Mouse (Mus musculus): ENCODE measurements around the gene 6820408C15Rik.
A peak's percentile ranks its signal among the peaks of the same experiment; 100 is the strongest.

Gene 6820408C15Rik

GRCm38 (mm10) chr2:152415287-152415686 lies at the start of gene 6820408C15Rik:
Gene 6820408C15Rik (plus strand): TSS chr2:152415587.
- TF ChIP-seq GATA4 (IDR thresholded peaks at IDR 0.05; ENCODE audit: insufficient replicate concordance, low read length), result no peak

- TF ChIP-seq GATA4 (IDR thresholded peaks at IDR 0.05; ENCODE audit: insufficient replicate concordance, low read length), result no peak
These were observed 47.5 kb upstream of the 6820408C15Rik start for GRCm38 (mm10) chr2:152367917-152368316.

- no peak for TF ChIP-seq GATA4 (IDR thresholded peaks at IDR 0.05; ENCODE audit: insufficient replicate concordance, low read length)
These were observed 46.8 kb upstream of the 6820408C15Rik start for GRCm38 (mm10) chr2:152368532-152369140.

GRCm38 (mm10) chr2:152372104-152372503 lies 43.3 kb upstream of the 6820408C15Rik start:
- no peak for TF ChIP-seq GATA4 (IDR thresholded peaks at IDR 0.05; ENCODE audit: insufficient replicate concordance, low read length)

- TF ChIP-seq GATA4 (IDR thresholded peaks at IDR 0.05; ENCODE audit: insufficient replicate concordance, low read length), result no peak
These were observed 42.7 kb upstream of the 6820408C15Rik start for GRCm38 (mm10) chr2:152372661-152373060.

GRCm38 (mm10) chr2:152373547-152373946 lies 41.8 kb upstream of the 6820408C15Rik start:
- TF ChIP-seq GATA4 (IDR thresholded peaks at IDR 0.05; ENCODE audit: insufficient replicate concordance, low read length), result no peak

GRCm38 (mm10) chr2:152375652-152376344 lies 39.6 kb upstream of the 6820408C15Rik start:
- no peak for TF ChIP-seq GATA4 (IDR thresholded peaks at IDR 0.05; ENCODE audit: insufficient replicate concordance, low read length)

GRCm38 (mm10) chr2:152376345-152376741 lies 39.0 kb upstream of the 6820408C15Rik start, which contains the start of gene Nrsn2:
Gene Nrsn2 (minus strand): TSS chr2:152376638.
- TF ChIP-seq GATA4 (IDR thresholded peaks at IDR 0.05; ENCODE audit: insufficient replicate concordance, low read length), result no peak

- no peak for TF ChIP-seq GATA4 (IDR thresholded peaks at IDR 0.05; ENCODE audit: insufficient replicate concordance, low read length)
These were observed 31.2 kb upstream of the 6820408C15Rik start for GRCm38 (mm10) chr2:152384191-152384590.

GRCm38 (mm10) chr2:152392786-152393185 lies 22.6 kb upstream of the 6820408C15Rik start:
- TF ChIP-seq GATA4 (IDR thresholded peaks at IDR 0.05; ENCODE audit: insufficient replicate concordance, low read length), result no peak

GRCm38 (mm10) chr2:152393225-152394017 lies 22.0 kb upstream of the 6820408C15Rik start:
- TF ChIP-seq GATA4 (IDR thresholded peaks at IDR 0.05; ENCODE audit: insufficient replicate concordance, low read length), result peak; percentile 78; the same call in 1 of the 2 replicates

- no peak for TF ChIP-seq GATA4 (IDR thresholded peaks at IDR 0.05; ENCODE audit: insufficient replicate concordance, low read length)
These were observed 20.0 kb upstream of the 6820408C15Rik start for GRCm38 (mm10) chr2:152395271-152395920.

- TF ChIP-seq GATA4 (IDR thresholded peaks at IDR 0.05; ENCODE audit: insufficient replicate concordance, low read length), result no peak
These were observed 19.0 kb upstream of the 6820408C15Rik start for GRCm38 (mm10) chr2:152396110-152397003.

- no peak for TF ChIP-seq GATA4 (IDR thresholded peaks at IDR 0.05; ENCODE audit: insufficient replicate concordance, low read length)
These were observed 18.3 kb upstream of the 6820408C15Rik start for GRCm38 (mm10) chr2:152397004-152397589.

All from liver, adult (tissue).